Mouse (Mus musculus): Measurements from ENCODE around the gene Ttc13. TPM values are rescaled to one million over a fixed set of nuclear protein-coding genes. Genes with fewer than 3 reads are reported as not detected.

Ttc13 gene
- polyA plus RNA-seq, 1 experiment, result 9.2 TPM

DNA sequence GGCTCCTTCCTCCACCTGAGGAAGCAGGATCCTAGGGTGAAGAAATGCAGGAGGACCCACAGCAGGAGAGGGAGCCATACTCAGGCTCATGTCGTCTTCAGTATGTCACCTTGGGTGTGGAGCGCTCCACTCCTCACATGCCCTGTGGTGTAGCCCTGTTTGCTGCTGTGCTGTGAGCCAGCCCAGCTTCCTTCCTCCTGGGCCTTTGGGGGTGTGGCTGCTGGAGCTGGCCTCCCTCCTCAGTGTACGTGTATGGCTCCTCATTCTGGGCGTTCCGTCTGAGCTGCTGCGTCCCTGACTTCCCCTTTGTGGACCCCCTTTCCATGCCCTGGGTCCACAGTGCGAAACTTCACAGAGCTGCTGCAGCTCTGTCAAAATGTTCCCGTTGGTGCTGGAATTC lies 11.0 kb upstream of the Ttc13 start:
- no peaks in the 10 kb centered on the region for H3K27me3 ChIP-seq (ENCODE audit: control insufficient read depth, insufficient read depth, low read length)
- no peak for TF ChIP-seq CTCF (IDR thresholded peaks at IDR 0.05; ENCODE audit: control insufficient read depth, insufficient read depth, insufficient replicate concordance, low read depth, low read length)
- no peak for TF ChIP-seq POLR2A (IDR thresholded peaks at IDR 0.05; ENCODE audit: control insufficient read depth, low read depth, low read length)
- peaks cover 3% of the 10 kb centered on the region for H3K36me3 ChIP-seq (ENCODE audit: control insufficient read depth, insufficient read depth, low read length)
- H3K27ac ChIP-seq (ENCODE audit: control insufficient read depth, insufficient read depth, low read depth, low read length), result no peak overlapping the region
- no peak overlapping the region for H3K4me3 ChIP-seq (ENCODE audit: control insufficient read depth, low read depth, low read length)
- H3K4me1 ChIP-seq (ENCODE audit: control insufficient read depth, insufficient read depth, low read length), result no peaks in the 10 kb centered on the region

GRCm38 (mm10) chr8:124724301-124724700 lies 2.5 kb upstream of the Ttc13 start:
- Histone ChIP-seq H3K4me3 (ENCODE audit: control insufficient read depth, low read depth, low read length) (no peak overlapping the region), H3K27ac (ENCODE audit: control insufficient read depth, insufficient read depth, low read depth, low read length) (no peak overlapping the region), H3K27me3 (ENCODE audit: control insufficient read depth, insufficient read depth, low read length) (no peaks in the 10 kb centered on the region), H3K36me3 (ENCODE audit: control insufficient read depth, insufficient read depth, low read length) (no peaks in the 10 kb centered on the region; the same call in none of the 2 replicates), H3K4me1 (ENCODE audit: control insufficient read depth, insufficient read depth, low read length) (peaks cover 4% of the 10 kb centered on the region)
- TF ChIP-seq CTCF (IDR thresholded peaks at IDR 0.05; ENCODE audit: control insufficient read depth, insufficient read depth, insufficient replicate concordance, low read depth, low read length), result no peak
- no peak for TF ChIP-seq POLR2A (IDR thresholded peaks at IDR 0.05; ENCODE audit: control insufficient read depth, low read depth, low read length)

DNA sequence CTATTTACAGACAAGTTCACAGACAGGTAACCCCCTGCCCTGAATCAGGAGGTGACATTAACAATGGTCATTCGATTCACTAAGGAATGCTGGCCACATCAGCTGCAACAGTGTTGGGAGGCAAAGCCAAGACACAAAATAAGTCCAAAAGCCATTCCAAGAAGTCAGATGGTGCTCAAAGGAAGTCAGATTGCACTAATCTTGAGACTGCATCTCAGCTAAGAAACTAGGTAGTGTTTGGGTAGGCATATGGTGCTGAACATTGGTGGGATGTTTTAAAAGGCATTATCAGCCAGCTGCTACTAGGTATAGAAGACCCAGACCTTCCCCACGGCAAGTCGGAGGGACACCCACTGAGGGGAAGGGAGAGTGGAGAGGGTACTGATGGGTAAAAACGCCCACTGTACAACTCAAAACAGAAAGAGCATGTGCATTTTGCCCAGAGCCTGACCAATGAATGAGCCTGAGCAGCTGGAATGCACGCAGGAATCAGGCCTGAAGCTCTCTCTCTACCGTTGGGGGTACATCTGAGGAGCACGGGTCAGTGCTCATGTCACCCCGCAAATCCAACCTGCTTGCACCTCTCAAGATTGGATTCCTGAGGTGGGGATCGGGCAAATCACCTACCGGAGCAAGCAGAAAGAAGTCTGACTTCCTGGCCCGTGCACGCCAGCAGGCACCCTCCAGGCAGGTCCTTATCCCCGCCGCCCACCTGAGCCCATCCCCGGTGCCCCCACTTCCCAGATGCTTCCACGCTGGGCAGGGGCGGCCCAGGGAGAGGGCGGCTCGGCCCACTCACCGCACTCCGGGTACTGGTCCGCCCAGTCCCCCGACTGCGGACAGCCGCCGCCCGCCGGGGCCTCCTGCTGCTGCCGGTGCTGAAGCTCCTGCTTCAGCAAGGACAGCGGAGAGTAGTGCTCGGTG lies 583 bp downstream of the Ttc13 start:
- H3K4me1 ChIP-seq (ENCODE audit: control insufficient read depth, insufficient read depth, low read length), result peaks cover 4% of the 10 kb centered on the region
- no peak overlapping the region for H3K27ac ChIP-seq (ENCODE audit: control insufficient read depth, insufficient read depth, low read depth, low read length)
- no peak for TF ChIP-seq CTCF (IDR thresholded peaks at IDR 0.05; ENCODE audit: control insufficient read depth, insufficient read depth, insufficient replicate concordance, low read depth, low read length)
- TF ChIP-seq POLR2A (IDR thresholded peaks at IDR 0.05; ENCODE audit: control insufficient read depth, low read depth, low read length), result no peak
- H3K27me3 ChIP-seq (ENCODE audit: control insufficient read depth, insufficient read depth, low read length), result no peaks in the 10 kb centered on the region
- peak overlapping the region; percentile 77 for H3K4me3 ChIP-seq (ENCODE audit: control insufficient read depth, low read depth, low read length)
- no peaks in the 10 kb centered on the region; the same call in 1 of the 2 replicates for H3K36me3 ChIP-seq (ENCODE audit: control insufficient read depth, insufficient read depth, low read length)

GRCm38 (mm10) chr8:124720133-124720532 lies 1.6 kb downstream of the Ttc13 start:
- no peak overlapping the region for H3K4me3 ChIP-seq (ENCODE audit: control insufficient read depth, low read depth, low read length)
- TF ChIP-seq CTCF (IDR thresholded peaks at IDR 0.05; ENCODE audit: control insufficient read depth, insufficient read depth, insufficient replicate concordance, low read depth, low read length), result peak; percentile 26; the same call in 1 of the 2 replicates
- no peak for TF ChIP-seq POLR2A (IDR thresholded peaks at IDR 0.05; ENCODE audit: control insufficient read depth, low read depth, low read length)

GRCm38 (mm10) chr8:124715736-124716135 lies 6.0 kb downstream of the Ttc13 start:
- H3K27me3 ChIP-seq (ENCODE audit: control insufficient read depth, insufficient read depth, low read length), result no peaks in the 10 kb centered on the region
- H3K27ac ChIP-seq (ENCODE audit: control insufficient read depth, insufficient read depth, low read depth, low read length), result no peak overlapping the region

More at GRCm38 (mm10) chr8:124720133-124720532, 1.6 kb downstream of the Ttc13 start:
- H3K27ac ChIP-seq (ENCODE audit: control insufficient read depth, insufficient read depth, low read depth, low read length), result no peak overlapping the region
- H3K4me1 ChIP-seq (ENCODE audit: control insufficient read depth, insufficient read depth, low read length), result peaks cover 4% of the 10 kb centered on the region
- H3K27me3 ChIP-seq (ENCODE audit: control insufficient read depth, insufficient read depth, low read length), result no peaks in the 10 kb centered on the region
- no peaks in the 10 kb centered on the region for H3K36me3 ChIP-seq (ENCODE audit: control insufficient read depth, insufficient read depth, low read length)

GRCm38 (mm10) chr8:124713207-124713606 lies 8.6 kb downstream of the Ttc13 start:
- Histone ChIP-seq H3K4me1 (ENCODE audit: control insufficient read depth, insufficient read depth, low read length) (no peaks in the 10 kb centered on the region), H3K27me3 (ENCODE audit: control insufficient read depth, insufficient read depth, low read length) (no peaks in the 10 kb centered on the region), H3K4me3 (ENCODE audit: control insufficient read depth, low read depth, low read length) (no peak overlapping the region), H3K27ac (ENCODE audit: control insufficient read depth, insufficient read depth, low read depth, low read length) (no peak overlapping the region), H3K36me3 (ENCODE audit: control insufficient read depth, insufficient read depth, low read length) (peaks cover 4% of the 10 kb centered on the region)
- no peak for TF ChIP-seq CTCF (IDR thresholded peaks at IDR 0.05; ENCODE audit: control insufficient read depth, insufficient read depth, insufficient replicate concordance, low read depth, low read length)
- TF ChIP-seq POLR2A (IDR thresholded peaks at IDR 0.05; ENCODE audit: control insufficient read depth, low read depth, low read length), result no peak

More at GRCm38 (mm10) chr8:124715736-124716135, 6.0 kb downstream of the Ttc13 start:
- Histone ChIP-seq H3K4me1 (ENCODE audit: control insufficient read depth, insufficient read depth, low read length) (no peaks in the 10 kb centered on the region), H3K36me3 (ENCODE audit: control insufficient read depth, insufficient read depth, low read length) (peaks cover 4% of the 10 kb centered on the region), H3K4me3 (ENCODE audit: control insufficient read depth, low read depth, low read length) (no peak overlapping the region)
- TF ChIP-seq POLR2A (IDR thresholded peaks at IDR 0.05; ENCODE audit: control insufficient read depth, low read depth, low read length) (no peak), CTCF (IDR thresholded peaks at IDR 0.05; ENCODE audit: control insufficient read depth, insufficient read depth, insufficient replicate concordance, low read depth, low read length) (no peak)

DNA sequence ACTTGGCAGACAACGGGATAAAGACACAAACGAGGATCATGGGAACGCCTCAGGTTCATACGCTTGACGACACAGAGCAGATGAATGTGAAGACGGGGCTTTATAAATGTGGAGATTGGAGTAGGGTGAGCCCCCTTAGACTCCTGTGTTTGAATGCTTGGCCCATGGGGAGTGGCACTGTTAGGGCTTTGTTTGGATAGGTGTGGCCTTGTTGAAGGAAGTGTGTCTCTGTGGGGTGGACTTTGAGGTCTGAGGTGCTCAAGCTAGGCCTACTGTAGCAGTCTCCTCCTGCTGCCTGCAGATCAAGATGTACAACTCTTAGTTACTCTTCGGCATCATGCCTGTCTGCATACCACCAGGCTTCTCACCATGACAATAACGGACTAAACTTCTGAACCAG lies 16.0 kb downstream of the Ttc13 start:
- H3K27me3 ChIP-seq (ENCODE audit: control insufficient read depth, insufficient read depth, low read length), result no peaks in the 10 kb centered on the region
- H3K4me1 ChIP-seq (ENCODE audit: control insufficient read depth, insufficient read depth, low read length), result no peaks in the 10 kb centered on the region
- H3K27ac ChIP-seq (ENCODE audit: control insufficient read depth, insufficient read depth, low read depth, low read length), result no peak overlapping the region
- no peak overlapping the region for H3K4me3 ChIP-seq (ENCODE audit: control insufficient read depth, low read depth, low read length)
- no peaks in the 10 kb centered on the region for H3K36me3 ChIP-seq (ENCODE audit: control insufficient read depth, insufficient read depth, low read length)
- TF ChIP-seq CTCF (IDR thresholded peaks at IDR 0.05; ENCODE audit: control insufficient read depth, insufficient read depth, insufficient replicate concordance, low read depth, low read length) (no peak), POLR2A (IDR thresholded peaks at IDR 0.05; ENCODE audit: control insufficient read depth, low read depth, low read length) (no peak)
